Mouse (Mus musculus) limb, embryonic 12.5 days (tissue): ENCODE data around the gene Gpr22. TPM values are rescaled to one million over a fixed set of nuclear protein-coding genes. Genes with fewer than 3 reads are reported as not detected.

Source experiments
- ATAC-seq: fragments of 200-750 bp; cut with Nextera tagmentation; 2 replicates; pipeline ENCODE4 v1.8.0; 2017; ENCODE audit warnings: low read depth, moderate TSS enrichment; ENCODE audit not compliant: insufficient number of reproducible peaks, insufficient read depth, low FRiP score, low TSS enrichment
- H3K27ac ChIP-seq: fragments of 300-500 bp; sonication (generic); 2 replicates; pipeline ENCODE4 v1.5.1; 2016; ENCODE audit warnings: mild to moderate bottlenecking, moderate library complexity
- H3K27me3 ChIP-seq: fragments of 300-500 bp; sonication (generic); 2 replicates; pipeline ENCODE4 v1.6.1; 2016; ENCODE audit warnings: mild to moderate bottlenecking, moderate library complexity
- H3K36me3 ChIP-seq: fragments of 300-500 bp; sonication (generic); 2 replicates; pipeline ENCODE4 v1.6.1; 2016; ENCODE audit warnings: mild to moderate bottlenecking, moderate library complexity
- H3K4me1 ChIP-seq: fragments of 300-500 bp; sonication (generic); replicated peaks from 2 replicates; pipeline ENCODE4 v1.6.1; 2016
- H3K4me2 ChIP-seq: fragments of 300-500 bp; sonication (generic); 2 replicates; pipeline ENCODE4 v1.6.1; 2016; ENCODE audit warnings: mild to moderate bottlenecking, moderate library complexity
- H3K4me3 ChIP-seq: fragments of 300-500 bp; sonication (generic); replicated peaks from 2 replicates; pipeline ENCODE4 v1.5.1; 2016; ENCODE audit warnings: mild to moderate bottlenecking
- H3K9ac ChIP-seq: fragments of 300-500 bp; sonication (generic); replicated peaks from 2 replicates; pipeline ENCODE4 v1.6.1; 2016; ENCODE audit warnings: mild to moderate bottlenecking, moderate library complexity
- H3K9me3 ChIP-seq: fragments of 300-500 bp; sonication (generic); 2 replicates; pipeline ENCODE4 v1.6.1; 2016; ENCODE audit warnings: mild to moderate bottlenecking, moderate library complexity
- WGBS: fragments of 180-500 bp; shearing (Covaris S2); methylation state at CpG from one replicate; pipeline ENCODE4 v1.1.7; 2016; 5-methylcytosine and 5-hydroxymethylcytosine counted together
- polyA plus RNA-seq: library from polyadenylated mRNA; unstranded; fragments of >200 nt; fragmentation: Nextera tagmentation; extraction: Ambion mirVana; gene quantifications from 2 replicates; pipeline ENCODE4 v1.2.1, GENCODE M21; 2016

Gpr22 gene
- polyA plus RNA-seq, 1 experiment from 2014 or later = 0.68 TPM

GRCm38 (mm10) chr12:31665999-31666398 is 47.7 kb downstream of the Gpr22 start:
- Histone ChIP-seq H3K9me3 (no peaks in the 10 kb centered on the region), H3K9ac (no peak overlapping the region), H3K4me1 (no peaks in the 10 kb centered on the region), H3K4me2 (no peak overlapping the region), H3K4me3 (no peak overlapping the region), H3K27me3 (no peaks in the 10 kb centered on the region), H3K36me3 (peaks cover 69% of the 10 kb centered on the region), H3K27ac (no peak overlapping the region)
- no peak for ATAC-seq
- 78% methylated on average over 6 of the region's 6 CpGs for WGBS

Other genes with a start within 250 kb of the Gpr22 start
- gene Cbll1, start 214.3 kb downstream of the Gpr22 start, polyA plus RNA-seq = 12.1 and 12.5 TPM in 2 replicates
- gene Slc26a4, start 154.0 kb downstream of the Gpr22 start, polyA plus RNA-seq = 0.06 and 0.09 TPM in 2 replicates
- gene Bcap29, start 79.3 kb downstream of the Gpr22 start, polyA plus RNA-seq = 30.7 and 35.0 TPM in 2 replicates
- 11.0 and 11.5 TPM in 2 replicates for gene Dus4l, start 59.1 kb downstream of the Gpr22 start, polyA plus RNA-seq
- gene Cog5, start 59.1 kb downstream of the Gpr22 start, polyA plus RNA-seq = 36.0 and 38.5 TPM in 2 replicates
- 133 and 134 TPM in 2 replicates for gene Hbp1, start 236.6 kb upstream of the Gpr22 start, polyA plus RNA-seq